Mouse (Mus musculus) bone marrow, adult 2 months (tissue): ENCODE data around the gene Habp2.

Source experiments
- CTCF ChIP-seq: fragments of 200-500 bp; IDR thresholded peaks from 2 replicates; pipeline ENCODE4 v1.5.1; 2011; ENCODE audit warnings: low read length, control low read depth; ENCODE audit not compliant: control insufficient read depth, insufficient read depth
- POLR2A ChIP-seq: fragments of 200-500 bp; IDR thresholded peaks from 2 replicates; pipeline ENCODE4 v1.6.1; 2011; ENCODE audit warnings: low read depth, mild to moderate bottlenecking, control low read depth, low read length, borderline replicate concordance; ENCODE audit not compliant: control insufficient read depth

DNA sequence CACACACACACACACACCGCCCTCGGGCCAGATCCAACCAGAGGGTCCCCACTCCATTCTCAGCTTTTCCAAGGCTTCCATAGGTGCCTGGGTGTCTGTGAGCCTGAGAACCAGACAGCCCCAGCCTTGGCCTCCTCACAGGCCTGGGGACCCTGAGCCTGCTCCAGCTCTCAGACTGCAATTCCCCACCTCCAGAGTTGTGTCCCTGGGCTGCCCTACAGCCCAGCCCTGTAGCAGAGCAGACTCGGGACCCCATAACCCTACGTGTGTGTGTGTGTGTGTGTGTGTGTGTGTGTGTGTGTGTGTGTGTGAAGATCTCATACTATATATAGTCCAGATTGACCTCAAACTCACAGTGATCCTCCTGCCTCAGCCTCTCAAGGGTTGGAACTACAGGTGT lies 34.1 kb upstream of the Habp2 start:
- TF ChIP-seq CTCF (no peak), POLR2A (no peak)
